In genomic region chr16:24218162-24218849, GRCm38 (mm10) we compare ENCODE assay signal across 11 mouse cellular contexts.
DNase-seq lines count a peak whose midpoint lies in the region; ATAC-seq and TF ChIP-seq lines count a peak whose summit lies in the region.
"Had no signal": no experiment of that assay in that cellular context is flagged by ENCODE, and none has a peak within 500 bp of the region (broad histone marks: within the 10 kb centered on the region; RNA-seq: fewer than 3 reads in every experiment).

No protein-coding gene starts in this region.

- no peaks in the 10 kb centered on the region for H3K9me3 ChIP-seq in hindbrain, embryonic 11.5 days (ENCODE audit: control insufficient read depth, low read length)
- H3K9me3 ChIP-seq in midbrain, embryonic 13.5 days: no peaks in the 10 kb centered on the region

- TF ChIP-seq CTCF in cerebellum, adult 2 months (IDR thresholded peaks at IDR 0.05; ENCODE audit: borderline replicate concordance, insufficient read depth, low read depth, low read length): no peak

- ATAC-seq in hindbrain, embryonic 11.5 days (ENCODE audit: low FRiP score): peak; percentile 47; the same call in 1 of the 2 replicates
- peak; percentile 80 for ATAC-seq in midbrain, embryonic 13.5 days

- no peaks in the 10 kb centered on the region for H3K36me3 ChIP-seq in hindbrain, embryonic 11.5 days (ENCODE audit: control insufficient read depth, insufficient read depth, low read length)
- no peaks in the 10 kb centered on the region for H3K36me3 ChIP-seq in midbrain, embryonic 13.5 days

- WGBS in hindbrain, embryonic 11.5 days: 43% methylated on average over 14 of the region's 14 CpGs
- 35% methylated on average over 14 of the region's 14 CpGs for WGBS in midbrain, embryonic 13.5 days
- 69% methylated on average over 14 of the region's 14 CpGs for WGBS in cerebellum, adult 2 months

- H3K4me2 ChIP-seq in hindbrain, embryonic 11.5 days (replicated peaks; ENCODE audit: low read depth, low read length): no peak overlapping the region
- no peak overlapping the region for H3K4me2 ChIP-seq in midbrain, embryonic 13.5 days (replicated peaks)

- no peak for TF ChIP-seq POLR2A in cerebellum, adult 2 months (IDR thresholded peaks at IDR 0.05; ENCODE audit: borderline replicate concordance, insufficient read depth, low read length)

- H3K27me3 ChIP-seq in hindbrain, embryonic 11.5 days (ENCODE audit: control insufficient read depth, insufficient read depth, low read length): no peaks in the 10 kb centered on the region
- H3K27me3 ChIP-seq in midbrain, embryonic 13.5 days: no peaks in the 10 kb centered on the region
- no peaks in the 10 kb centered on the region for H3K27me3 ChIP-seq in cerebellum, adult 2 months (ENCODE audit: control insufficient read depth, insufficient read depth, low read length)

- H3K4me1 ChIP-seq in hindbrain, embryonic 11.5 days (replicated peaks; ENCODE audit: control insufficient read depth, insufficient read depth, low read length): peaks cover 3% of the 10 kb centered on the region; the same call in 1 of the 2 replicates
- peaks cover 7% of the 10 kb centered on the region for H3K4me1 ChIP-seq in midbrain, embryonic 13.5 days (replicated peaks)
- no peaks in the 10 kb centered on the region for H3K4me1 ChIP-seq in cerebellum, adult 2 months (ENCODE audit: control insufficient read depth, insufficient read depth, low read length)

- no peak overlapping the region for H3K27ac ChIP-seq in hindbrain, embryonic 11.5 days (ENCODE audit: low read depth, low read length)
- H3K27ac ChIP-seq in midbrain, embryonic 13.5 days: no peak overlapping the region
- H3K27ac ChIP-seq in cerebellum, adult 2 months (ENCODE audit: insufficient read depth, low read length): no peak overlapping the region

- peak; percentile 19 to 37 for DNase-seq in layer of hippocampus, postnatal 10 days (ENCODE audit: low spot score in 2 of 2)
- DNase-seq in layer of hippocampus, adult 8-10 months (ENCODE audit: low spot score in 2 of 2): no peak
- DNase-seq in embryo, embryonic 11 days: peak; percentile 58
- peak; percentile 21 for DNase-seq in hindbrain, embryonic 11.5 days (ENCODE audit: low spot score)
- no peak for DNase-seq in testis, postnatal 10 days (ENCODE audit: low spot score)
- DNase-seq in heart, postnatal 25 days (ENCODE audit: low spot score): no peak
- no peak for DNase-seq in cerebellum, adult 2 months
- DNase-seq: cerebellum, postnatal 25 days; kidney, adult 8-10 months; left cerebral cortex, postnatal 4 days had no signal

- no peak overlapping the region for H3K9ac ChIP-seq in hindbrain, embryonic 11.5 days (ENCODE audit: low read depth, low read length)
- no peak overlapping the region for H3K9ac ChIP-seq in midbrain, embryonic 13.5 days (replicated peaks)

- no peak overlapping the region for H3K4me3 ChIP-seq in hindbrain, embryonic 11.5 days (ENCODE audit: low read depth, low read length)
- H3K4me3 ChIP-seq in midbrain, embryonic 13.5 days (replicated peaks): no peak overlapping the region
- H3K4me3 ChIP-seq in cerebellum, adult 2 months (replicated peaks; ENCODE audit: insufficient read depth, low read depth, low read length): no peak overlapping the region

- intact Hi-C loops in heart, postnatal 25 days (cut with DNase I): no loop called here

Comparison
In these comparisons a context has a peak if more than half of its experiments do, and no peak if none do; other contexts are left out.
1. DNase-seq: peak in layer of hippocampus, postnatal 10 days (2 of 2), embryo, embryonic 11 days (single experiment) and hindbrain, embryonic 11.5 days (single experiment); none in layer of hippocampus, adult 8-10 months (0 of 2), testis, postnatal 10 days (single experiment), heart, postnatal 25 days (single experiment) and cerebellum, adult 2 months (0 of 2).